Mouse (Mus musculus) naive thymus-derived CD4-positive, alpha-beta T cell, adult 5 months (primary cell): ENCODE measurements around the gene Slc19a1. TPM values are rescaled to one million over a fixed set of nuclear protein-coding genes. Genes with fewer than 3 reads are reported as not detected.

Source experiments
- polyA plus RNA-seq: library from polyadenylated mRNA; unstranded; fragments of 100-300 nt; shearing (Covaris generic); gene quantifications from one replicate; pipeline ENCODE4 v1.2.1, GENCODE M21; 2017

Slc19a1 gene
- polyA plus RNA-seq = 21.8 TPM

GRCm38 (mm10) chr10:77031768-77032375 lies at the start of gene Slc19a1:
Gene Slc19a1 (plus strand): TSS chr10:77032241.

Other genes starting within 250 kb of the Slc19a1 start
- gene Pcbp3, start 70.4 kb upstream of the Slc19a1 start, polyA plus RNA-seq = 10.9 TPM
- 0.19 TPM for gene Col18a1, start 134.3 kb downstream of the Slc19a1 start, polyA plus RNA-seq
- 62.8 TPM for gene Pofut2, start 227.0 kb downstream of the Slc19a1 start, polyA plus RNA-seq